Mouse (Mus musculus) spleen, postnatal 14 days (tissue): ENCODE results near the gene Cpa4.

Source experiments
- DNase-seq, 2 experiments: peaks; one replicate each; pipeline ENCODE4 v3.0.0; 2021 to 2022; ENCODE audit warnings: low spot score in 2 of 2

Gene Cpa4

DNA sequence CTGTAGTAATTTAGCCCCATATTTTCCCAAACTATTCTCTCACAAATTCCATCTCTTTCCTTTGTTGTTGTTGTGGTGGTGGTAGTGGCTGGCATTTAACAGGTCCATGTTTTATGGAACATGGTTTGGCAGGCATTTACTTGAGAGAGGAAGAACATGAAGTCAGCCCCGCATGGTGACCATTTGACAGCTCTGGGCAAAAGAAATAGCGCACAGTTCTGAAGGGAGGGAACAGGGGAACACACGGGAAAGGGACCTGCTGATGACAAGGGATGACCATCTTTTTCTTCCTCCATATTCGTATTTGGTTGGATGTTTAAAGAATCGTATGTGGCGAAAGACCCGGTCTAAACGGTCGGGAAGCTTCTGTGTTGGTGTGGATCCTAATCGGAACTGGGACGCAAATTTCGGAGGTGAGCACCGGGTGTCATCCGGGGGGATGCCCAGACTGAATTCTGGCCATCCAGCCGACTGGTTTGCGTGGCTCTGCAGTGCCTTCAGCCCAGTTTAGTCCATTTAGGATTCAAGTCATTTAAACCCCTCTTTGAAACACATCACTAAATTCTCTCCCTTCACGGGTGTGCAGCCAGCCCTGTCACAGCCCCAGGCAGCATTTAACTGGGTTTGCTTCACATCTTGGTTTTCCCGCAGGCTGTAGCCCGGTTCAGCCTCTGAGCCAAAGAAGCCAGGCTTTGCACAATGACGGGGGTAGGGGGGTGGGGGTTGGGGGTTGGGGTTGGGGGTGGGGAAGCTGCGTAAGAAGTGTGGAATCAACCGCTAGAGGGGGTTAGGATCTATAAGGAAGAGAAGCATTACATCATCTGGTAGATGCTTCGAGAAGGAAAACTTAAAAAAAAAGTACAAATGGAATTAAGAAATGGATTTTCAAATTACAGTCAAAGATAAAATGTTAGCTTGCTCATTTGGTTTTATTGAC is 16.3 kb upstream of the Cpa4 start:
- DNase-seq, result no peak

DNA sequence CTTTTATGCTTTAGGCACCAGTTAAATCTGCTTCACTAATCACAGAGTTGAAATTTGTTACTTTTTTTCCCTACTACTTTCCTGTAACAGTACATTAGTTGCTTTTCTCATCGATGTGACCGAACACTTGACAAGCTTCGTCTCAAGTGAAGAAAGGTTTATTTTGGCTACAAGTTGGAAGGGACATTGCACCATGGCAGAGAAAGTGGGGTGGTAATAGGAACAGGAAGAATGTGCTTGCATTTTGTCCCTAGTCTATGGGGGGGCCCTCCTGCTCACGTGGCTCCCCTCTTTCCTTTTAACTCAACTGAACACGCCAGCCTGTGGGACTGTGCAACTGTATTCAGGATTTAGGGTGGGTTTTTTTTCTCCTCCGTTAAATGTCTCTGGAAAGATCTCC is 15.5 kb upstream of the Cpa4 start:
- no peak for DNase-seq

DNA sequence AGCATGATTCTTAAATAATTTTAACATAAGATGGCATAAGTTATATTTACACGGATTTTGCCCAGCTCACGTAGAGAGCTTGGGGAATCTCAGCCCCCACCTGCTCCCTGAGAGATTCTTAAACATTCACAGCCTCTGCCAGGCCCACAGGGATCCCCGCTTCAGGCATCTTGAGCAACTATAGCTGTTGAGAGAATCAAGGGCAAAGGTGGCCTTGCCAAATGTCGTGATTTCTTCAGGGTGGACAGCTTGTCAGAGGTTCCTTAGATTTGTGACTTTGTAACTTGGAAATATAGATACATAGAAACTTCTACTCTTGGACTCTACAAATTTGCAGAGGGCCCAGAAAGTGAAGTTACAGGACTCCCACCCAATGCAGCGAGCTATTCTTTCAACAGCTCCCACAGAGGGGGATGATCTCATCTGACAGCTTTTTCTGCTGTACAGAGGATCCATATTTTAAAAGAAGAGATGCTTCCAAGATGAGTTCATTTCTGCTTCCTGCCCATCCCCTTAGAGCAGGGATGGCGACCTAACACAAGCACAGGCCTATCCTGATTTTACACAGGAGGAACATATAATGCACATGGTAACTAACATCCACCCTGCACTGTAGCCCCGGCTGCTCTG is 14.7 kb upstream of the Cpa4 start:
- no peak for DNase-seq

DNA sequence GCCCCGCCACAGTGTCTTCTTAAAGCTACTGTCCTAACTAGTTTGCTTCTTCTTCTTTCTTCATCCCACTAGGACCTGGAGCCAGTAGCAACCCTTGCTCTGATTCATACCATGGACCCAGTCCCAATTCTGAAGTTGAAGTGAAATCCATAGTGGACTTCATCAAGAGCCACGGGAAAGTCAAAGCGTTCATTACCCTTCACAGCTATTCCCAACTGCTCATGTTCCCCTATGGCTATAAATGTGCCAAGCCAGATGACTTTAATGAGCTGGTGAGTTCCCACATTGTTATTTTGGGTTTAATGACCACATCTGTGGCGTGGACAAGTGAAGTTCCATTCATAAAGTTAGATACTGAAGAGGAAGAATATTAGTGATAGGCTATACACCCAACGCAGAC is 14.1 kb upstream of the Cpa4 start:
- no peak for DNase-seq

DNA sequence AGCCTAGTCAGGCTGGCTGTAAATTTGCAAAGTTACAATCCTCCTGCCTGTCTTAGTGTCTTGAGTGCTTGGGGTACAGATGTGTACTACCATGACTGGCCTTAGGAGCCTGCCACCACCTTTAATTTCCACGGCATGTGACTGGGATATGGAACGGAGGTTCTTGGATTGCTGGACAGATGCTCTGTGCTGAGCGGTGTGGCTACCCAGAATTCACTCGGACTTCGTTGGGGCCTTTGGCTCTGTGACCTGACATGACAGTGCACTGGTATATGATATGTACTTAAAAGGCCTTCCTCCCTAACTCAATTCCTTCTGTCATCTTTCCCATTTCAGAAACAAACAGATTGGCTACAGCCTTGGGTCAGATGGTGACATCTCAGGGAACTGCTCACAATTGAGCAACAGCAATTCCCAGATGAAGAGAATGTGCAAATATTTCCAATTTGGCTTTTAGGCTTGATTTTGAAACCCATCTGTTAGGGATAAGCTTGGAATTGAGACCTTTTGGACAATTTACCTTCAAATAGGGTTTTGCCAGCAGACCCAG is 13.5 kb upstream of the Cpa4 start:
- DNase-seq, result no peak

DNA sequence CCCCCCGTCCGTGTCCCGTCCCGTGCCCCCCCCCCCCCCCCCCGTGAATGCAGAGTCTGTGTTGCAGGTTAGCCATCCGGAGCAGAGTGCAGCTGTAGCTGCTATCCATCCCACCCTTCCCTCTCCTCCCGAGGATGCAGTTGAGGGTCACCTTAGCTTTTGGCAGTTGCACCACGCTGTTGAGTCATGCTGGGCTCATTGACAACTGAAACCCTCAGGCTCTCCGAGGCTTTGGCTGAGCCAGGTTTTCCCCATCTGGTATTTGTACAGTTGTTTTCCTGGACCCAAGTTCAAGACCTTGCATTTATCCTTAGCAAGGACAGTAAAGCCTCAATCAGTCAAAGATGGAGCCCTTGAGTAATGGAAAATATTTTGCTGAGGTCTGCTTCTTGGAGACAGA is 12.1 kb upstream of the Cpa4 start:
- DNase-seq, result no peak

DNA sequence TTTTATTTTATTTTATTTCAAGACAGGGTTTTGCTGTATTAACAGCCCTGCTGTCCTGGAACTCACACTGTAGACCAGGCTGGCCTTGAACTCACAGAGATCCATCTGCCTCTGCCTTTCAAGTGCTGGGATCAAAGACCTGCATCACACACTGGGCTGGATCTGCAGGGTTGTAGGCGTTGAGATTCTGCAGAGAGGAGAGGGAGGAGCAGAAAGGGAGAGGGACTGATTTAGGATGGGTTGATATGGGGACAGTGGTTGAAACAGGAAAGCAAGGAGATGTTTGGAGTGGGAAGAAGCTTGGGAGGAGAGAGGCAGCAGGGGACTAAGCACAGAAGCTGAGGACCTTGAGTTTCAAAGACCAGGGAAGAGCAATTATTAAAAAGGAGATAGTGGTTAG is 8.4 kb upstream of the Cpa4 start:
- no peak for DNase-seq

DNA sequence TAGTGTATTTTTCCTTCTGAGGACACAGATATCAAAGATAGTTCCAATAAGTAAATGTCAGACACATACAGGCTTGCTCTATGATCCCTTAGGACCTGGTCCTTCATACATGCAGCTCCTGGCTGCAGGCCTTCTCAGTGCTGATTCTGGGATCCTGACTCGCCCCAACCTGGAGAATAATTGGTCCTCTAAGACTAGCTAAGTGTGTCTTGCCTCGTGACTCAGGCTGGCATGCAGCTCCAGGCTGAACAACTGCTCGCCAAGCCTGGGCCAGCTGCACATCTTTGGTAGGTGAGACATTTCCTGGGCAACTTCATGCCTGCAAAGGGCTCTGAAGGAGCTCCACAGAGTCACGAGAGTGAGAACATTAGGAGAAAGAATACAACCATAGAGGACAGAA is 6.0 kb upstream of the Cpa4 start:
- no peak for DNase-seq

DNA sequence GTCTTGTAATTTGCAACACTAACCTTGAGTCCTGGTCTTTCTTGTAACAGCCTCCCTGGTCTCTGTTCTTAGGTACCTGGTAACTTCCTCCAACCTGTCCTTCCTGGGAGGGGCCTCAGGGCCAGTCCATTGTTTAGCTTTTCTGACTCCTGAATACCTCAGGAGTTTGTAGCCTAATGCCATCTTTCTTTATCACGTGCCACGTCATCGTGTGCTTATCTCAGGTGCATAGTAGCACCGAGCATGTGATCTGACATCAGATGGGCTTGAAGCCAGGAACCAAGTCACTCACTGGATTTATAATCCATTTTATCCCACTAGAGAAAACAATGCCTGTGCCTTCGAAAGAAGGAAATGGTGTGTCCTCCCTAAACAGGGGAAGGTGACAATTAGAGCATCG is 4.6 kb upstream of the Cpa4 start:
- DNase-seq, result no peak

DNA sequence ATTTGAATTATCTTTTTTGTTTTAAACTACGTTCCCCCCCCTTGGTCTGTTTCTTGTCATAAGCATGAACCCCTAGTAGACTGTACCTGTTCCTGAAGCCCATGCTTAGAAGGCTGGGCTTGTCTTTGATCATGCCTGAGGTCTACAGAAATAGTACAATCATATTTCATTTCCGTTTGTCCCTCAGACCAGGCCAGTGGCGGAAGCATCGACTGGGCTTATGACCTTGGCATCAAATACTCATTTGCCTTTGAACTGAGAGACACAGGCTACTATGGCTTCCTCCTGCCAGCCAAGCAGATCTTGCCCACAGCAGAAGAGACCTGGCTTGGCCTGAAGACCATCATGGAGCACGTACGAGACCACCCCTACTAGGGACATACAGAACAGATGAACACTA is 4.1 kb upstream of the Cpa4 start:
- no peak for DNase-seq

DNA sequence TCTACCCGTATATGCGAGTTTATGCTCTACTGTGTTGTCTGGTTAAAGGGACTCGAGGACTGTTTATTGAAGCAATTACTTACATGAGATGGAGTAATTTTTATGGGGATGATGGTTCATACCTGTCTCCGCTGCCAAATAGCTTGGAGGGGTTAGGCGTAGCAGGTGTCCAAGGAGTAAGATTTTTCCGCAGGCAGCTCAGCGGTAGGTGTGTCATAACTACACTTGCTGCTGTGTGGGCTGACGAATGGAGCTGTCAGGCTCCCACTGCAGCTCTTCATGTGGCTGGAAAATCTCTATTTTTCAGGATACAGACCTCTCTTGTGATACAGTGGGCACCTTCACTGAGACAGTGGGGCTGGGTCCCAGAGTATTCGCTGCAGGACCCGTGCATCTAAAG is 1.2 kb downstream of the Cpa4 start:
- no peak for DNase-seq

DNA sequence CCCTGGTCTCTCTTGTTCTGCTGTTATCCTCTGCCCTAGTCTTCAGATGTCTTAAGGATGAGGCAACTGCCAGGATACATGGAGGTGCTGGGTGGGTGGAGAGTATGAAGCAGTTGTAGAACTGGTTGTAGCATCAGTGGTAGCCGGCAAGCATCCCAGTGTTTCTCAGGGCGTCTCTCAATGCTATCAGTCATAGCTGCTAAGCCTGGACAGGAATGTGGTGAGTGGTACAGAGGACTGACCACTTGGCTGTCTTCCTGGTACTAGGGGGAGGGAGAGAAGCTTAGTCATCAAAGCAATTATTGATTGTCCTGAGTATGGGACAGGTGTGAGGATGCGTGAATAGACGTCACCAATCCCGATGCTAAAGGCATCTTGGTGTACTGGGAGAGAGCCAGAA is 1.8 kb downstream of the Cpa4 start:
- no peak for DNase-seq

DNA sequence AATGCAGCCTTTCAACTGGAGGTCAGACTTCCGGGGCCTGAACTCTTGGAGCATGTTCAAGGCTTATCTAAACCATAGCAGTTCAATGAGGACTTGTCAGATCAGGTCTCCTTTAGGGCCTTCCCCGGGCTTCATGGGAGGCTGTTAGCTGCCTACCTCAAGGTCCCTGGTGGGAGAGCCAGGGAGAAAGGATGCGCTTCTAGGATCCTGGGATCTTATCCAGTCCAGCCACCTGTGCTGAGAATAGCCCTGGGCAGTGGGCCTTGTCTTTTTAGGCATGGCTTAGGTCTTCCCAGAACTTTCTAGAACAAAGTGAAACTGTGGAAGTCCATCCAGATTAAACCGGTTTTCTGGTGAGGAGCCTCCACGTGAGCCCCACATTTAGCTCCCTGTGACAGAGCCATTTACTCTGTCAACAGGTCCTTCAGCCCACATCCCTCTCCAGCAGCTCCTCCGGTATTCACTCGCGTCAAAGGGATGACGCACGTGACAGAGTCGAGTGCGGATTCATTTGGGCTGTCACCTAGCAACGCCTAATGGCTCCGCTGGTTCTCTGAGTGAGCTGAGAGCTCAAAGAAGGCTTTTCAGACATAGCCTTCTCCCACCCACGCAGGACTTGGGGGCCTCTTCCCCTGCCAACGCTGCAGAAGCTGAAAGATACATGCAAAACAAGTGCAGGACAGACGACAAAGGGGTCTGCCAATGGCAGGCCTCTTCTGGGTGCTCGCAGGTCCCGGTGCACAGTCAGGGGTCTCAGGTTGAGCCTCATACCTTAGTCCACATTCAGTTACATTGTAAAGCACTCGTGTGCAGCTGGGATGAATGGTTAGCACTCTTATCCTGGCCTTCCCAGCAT is 4.5 kb downstream of the Cpa4 start:
- no peak for DNase-seq

DNA sequence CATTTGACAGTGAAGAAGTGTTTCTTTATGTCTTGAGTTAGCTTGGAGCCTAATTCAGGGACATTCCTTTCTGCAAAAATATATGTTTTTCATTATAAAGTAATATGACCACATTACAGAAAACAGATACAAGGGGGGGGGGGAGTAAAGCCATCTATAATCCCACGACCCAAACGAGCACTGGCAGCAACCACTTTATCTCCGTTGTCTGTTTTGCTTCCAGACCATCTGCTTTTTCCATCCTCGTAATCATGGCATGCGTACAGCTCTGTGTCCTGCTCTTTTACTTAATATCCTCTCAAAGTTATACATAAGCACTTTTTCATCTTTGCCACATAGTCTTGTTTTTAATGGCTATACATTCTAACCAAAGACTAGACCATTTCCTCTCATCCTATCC is 5.2 kb downstream of the Cpa4 start:
- DNase-seq, result no peak

DNA sequence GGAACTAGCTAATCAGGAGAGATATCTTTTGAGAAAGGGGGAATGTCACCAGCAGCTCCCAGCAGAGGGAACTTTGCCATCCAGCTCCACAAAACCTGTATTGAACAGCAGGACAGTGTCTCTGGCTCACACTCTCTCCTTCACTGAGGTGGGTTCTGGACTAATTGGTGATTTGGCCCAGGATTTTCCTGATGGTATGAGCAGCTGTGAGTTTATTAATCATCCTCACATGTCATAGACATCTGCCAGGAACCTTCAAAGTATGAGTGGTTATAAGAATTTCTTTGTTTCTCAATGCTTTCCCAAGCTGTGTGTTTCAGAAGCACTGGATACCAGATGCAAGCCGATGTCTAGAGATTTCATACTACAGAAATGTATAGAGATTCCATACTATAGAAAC is 6.8 kb downstream of the Cpa4 start:
- DNase-seq, result no peak

DNA sequence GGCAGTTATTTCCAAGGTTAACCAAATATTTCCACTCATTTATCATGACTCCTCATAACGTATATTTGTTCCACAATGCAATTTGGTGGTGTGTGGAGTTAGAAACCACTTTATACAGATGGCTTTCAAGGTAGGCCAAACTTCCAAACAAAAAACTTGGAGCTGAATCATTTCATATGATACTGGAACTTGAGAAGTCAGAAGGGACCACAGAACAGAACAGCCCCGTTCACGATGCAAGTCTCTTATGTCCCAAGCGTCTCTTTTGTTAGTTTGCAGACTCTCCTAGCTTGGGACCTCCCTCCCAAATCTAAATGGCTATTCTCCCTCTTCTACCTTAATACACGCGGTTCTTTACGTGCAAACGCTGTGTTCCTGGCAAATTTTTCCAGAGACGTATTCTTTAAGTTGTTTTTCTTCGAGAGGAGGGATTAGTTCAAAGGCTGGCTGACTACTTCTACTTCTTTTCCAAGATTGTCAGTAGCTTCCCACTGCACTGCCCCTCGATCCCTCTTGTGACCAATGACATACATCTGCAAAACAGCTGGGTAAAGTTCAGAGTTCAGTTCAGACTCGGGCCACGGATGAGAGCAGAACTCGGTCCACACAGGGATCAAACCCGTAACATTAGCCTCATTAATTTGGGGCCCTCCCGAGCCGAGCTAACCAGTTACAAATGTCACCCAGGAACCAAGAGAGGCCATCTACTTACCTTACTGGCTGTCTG is 8.5 kb downstream of the Cpa4 start:
- no peak for DNase-seq

DNA sequence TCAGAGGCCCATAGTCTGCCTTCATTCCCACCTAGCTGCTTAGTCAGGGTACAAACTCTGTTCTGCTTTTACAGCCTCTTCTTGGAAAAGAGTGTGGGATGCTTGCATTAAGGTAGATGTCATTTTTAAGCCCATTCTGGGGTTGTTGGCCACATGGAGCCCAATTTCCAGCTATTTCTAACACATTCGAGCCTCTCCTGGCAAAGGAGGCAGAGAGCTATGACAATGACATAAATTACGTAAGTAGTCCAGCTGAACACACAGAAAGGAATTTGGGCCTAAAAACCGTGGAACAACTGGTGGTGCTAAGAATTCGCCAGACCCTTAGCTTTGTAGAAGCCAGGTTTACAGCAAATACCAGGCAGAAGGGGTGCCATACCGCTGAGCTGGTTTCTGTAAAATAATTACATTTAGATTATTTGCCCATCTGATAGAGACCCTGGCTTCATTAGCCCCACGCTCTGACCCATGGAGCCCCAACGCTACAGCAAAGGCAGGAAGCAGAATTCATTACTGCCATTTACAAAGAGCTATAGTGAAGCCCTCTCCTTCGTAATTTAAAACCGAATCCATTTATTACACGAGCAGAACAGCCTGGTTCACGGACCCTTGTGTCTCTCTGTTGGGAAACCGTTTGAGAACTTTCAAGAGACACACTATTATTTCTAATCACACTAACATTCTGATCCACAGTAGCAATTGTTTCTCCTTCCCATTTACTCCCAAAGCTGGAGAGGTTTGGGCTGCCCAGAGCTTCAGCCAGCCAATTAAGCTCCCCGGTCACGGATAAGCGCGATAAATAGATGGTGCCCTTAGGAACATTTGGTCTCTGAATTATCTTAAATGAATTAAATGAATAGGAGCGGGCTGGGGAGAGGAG is 12.0 kb downstream of the Cpa4 start:
- no peak for DNase-seq

DNA sequence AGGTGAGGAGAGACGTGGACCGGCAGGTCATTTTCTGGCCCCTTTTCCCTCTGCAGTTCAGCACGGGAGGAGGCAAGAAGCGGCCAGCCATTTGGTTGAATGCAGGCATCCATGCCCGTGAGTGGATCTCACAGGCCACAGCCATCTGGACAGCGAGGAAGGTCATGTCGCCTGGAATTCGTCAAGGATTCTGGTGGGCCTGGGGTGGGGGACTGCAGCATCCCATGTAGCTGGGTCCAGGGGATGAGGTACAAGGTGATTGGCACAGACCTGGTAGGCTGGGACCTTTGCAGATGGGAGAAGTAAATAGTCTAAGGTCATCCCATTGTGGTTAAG is 12.6 kb downstream of the Cpa4 start:
- DNase-seq, result no peak

DNA sequence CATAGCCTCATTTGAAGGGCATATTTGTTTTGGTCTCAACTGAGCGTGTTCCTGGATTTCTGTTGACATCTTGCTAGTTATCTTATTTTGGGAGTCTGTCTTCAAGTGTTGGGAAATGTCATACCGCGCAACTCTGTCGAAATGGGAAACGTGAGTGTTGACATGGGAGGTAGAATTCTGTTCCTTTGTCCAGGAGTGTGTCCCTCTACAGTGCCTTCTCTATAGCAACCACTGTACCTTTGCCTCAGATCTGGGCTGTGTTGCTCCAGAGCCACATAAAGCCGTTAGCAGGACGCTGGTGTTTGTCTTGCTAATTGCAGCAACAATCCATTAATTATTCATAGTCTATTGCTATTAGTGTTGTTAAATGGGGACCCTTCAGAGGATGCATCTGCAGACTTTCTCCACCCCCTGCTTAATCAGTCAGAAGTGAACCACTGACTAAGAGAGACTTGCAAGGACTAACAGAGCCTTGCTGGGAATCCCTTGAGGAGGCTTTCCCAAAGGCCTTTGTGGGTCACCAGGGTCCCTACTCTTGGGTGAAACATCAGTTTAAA is 18.8 kb downstream of the Cpa4 start:
- no peak for DNase-seq

DNA sequence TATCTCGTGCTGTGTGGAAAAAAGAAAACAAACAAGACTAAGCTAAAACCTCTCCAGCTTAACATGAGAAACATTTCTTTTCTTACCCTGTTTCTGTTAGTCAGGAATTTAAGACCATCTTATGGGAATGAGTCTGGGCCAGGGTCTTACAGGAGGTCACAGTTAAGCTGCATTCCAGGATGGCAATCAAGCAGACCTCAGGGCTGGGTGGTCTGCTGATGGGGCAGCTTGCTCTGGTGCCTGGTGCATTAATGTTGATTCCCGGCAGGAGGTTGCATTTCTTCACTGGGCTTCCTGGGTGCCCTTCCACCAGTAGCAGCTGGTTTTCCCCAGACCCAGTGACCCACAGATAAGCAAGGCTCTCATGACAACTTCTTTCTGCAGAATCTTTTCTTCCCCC is 21.6 kb downstream of the Cpa4 start:
- DNase-seq, result no peak
